Mouse (Mus musculus) G1E (cell line): ENCODE data around the gene Camk2g.

Source experiments
- CTCF ChIP-seq: IDR thresholded peaks from 2 replicates; pipeline ENCODE4 v1.5.1; 2012; ENCODE audit warnings: low read depth, low read length, inconsistent platforms, mixed read lengths
- GATA1 ChIP-seq: IDR thresholded peaks from 2 replicates; pipeline ENCODE4 v1.6.1; 2012; ENCODE audit warnings: borderline replicate concordance, low read length, inconsistent platforms, mixed read lengths
- GATA2 ChIP-seq: IDR thresholded peaks from 2 replicates; pipeline ENCODE4 v1.6.1; 2012; ENCODE audit warnings: low read depth, low read length, inconsistent platforms, borderline replicate concordance
- POLR2AphosphoS5 ChIP-seq: IDR thresholded peaks from 2 replicates; pipeline ENCODE4 v1.6.1; 2012; ENCODE audit warnings: low read depth, low read length, inconsistent platforms; ENCODE audit not compliant: insufficient replicate concordance
- TAL1 ChIP-seq: conservative IDR thresholded peaks from 2 replicates; pipeline ENCODE4 v1.6.1; 2012; ENCODE audit warnings: low read depth, low read length, inconsistent platforms, mixed read lengths

DNA sequence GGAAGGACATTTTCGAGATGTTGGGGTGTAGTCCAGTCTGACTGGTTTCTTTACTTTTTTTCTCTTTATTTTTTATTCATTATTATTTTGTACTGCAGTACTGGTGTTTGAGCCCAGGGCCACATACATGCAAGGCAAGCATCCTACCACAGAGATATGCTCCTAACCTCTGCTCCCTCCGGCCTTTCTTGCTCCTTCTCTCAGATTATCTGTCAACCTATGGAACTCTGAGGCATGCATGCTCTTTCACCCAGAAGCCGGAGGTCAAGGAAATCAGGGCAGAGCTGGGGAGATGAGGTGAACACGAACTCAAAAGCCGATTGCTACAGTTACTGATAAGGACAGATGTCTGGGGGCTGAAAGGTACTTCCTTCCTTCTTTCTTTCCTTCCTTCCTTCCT, 10.6 kb upstream of the Camk2g start:
- TF ChIP-seq GATA1 (no peak), POLR2AphosphoS5 (no peak), CTCF (no peak), GATA2 (no peak), TAL1 (no peak)
